Mouse (Mus musculus) erythroblast, embryonic 14.5 days (primary cell): ENCODE measurements at regions not wholly inside any gene's neighbourhood (a gene's known extent, or its start where the extent isn't known, plus 50 kb on each side); places are given as distances from the start of the nearest gene placed in this dataset.

ENCODE experiments used
- GATA1 ChIP-seq: IDR thresholded peaks from 2 replicates; pipeline ENCODE4 v1.6.1; 2012; ENCODE audit warnings: low read length, inconsistent platforms, mixed read lengths
- TAL1 ChIP-seq: IDR thresholded peaks from 3 replicates; pipeline ENCODE4 v1.6.1; 2012; ENCODE audit warnings: low read length, inconsistent platforms, mixed read lengths

- TF ChIP-seq GATA1 (no peak), TAL1 (no peak)
Observed at GRCm38 (mm10) chr13:101916876-101917275, 148.9 kb upstream of the Pik3r1 start.
